Mouse (Mus musculus) fibroblast of lung, adult 2 months (primary cell): Measurements from ENCODE around the gene Tmem40.

ENCODE experiments used
- DNase-seq: peaks from one replicate; pipeline ENCODE4 v3.0.0-alpha.2; 2011; ENCODE audit warnings: low read depth

The Tmem40 gene

GRCm38 (mm10) chr6:115698699-115699098 is 63.5 kb downstream of the Tmem40 start:
- no peak for DNase-seq

GRCm38 (mm10) chr6:115697739-115698558 is 64.3 kb downstream of the Tmem40 start:
- peak; percentile 68 for DNase-seq

GRCm38 (mm10) chr6:115696707-115697215 is 65.4 kb downstream of the Tmem40 start:
- no peak for DNase-seq

GRCm38 (mm10) chr6:115695124-115695523 is 67.1 kb downstream of the Tmem40 start:
- no peak for DNase-seq

GRCm38 (mm10) chr6:115694441-115694842 is 67.8 kb downstream of the Tmem40 start:
- no peak for DNase-seq

GRCm38 (mm10) chr6:115692963-115693730 is 69.1 kb downstream of the Tmem40 start:
- DNase-seq = no peak

GRCm38 (mm10) chr6:115692163-115692950 is 69.9 kb downstream of the Tmem40 start:
- no peak for DNase-seq

GRCm38 (mm10) chr6:115690105-115690504 is 72.1 kb downstream of the Tmem40 start:
- no peak for DNase-seq

GRCm38 (mm10) chr6:115688589-115688988 is 73.6 kb downstream of the Tmem40 start:
- DNase-seq = no peak

GRCm38 (mm10) chr6:115687753-115688152 is 74.5 kb downstream of the Tmem40 start:
- DNase-seq = no peak

- DNase-seq = no peak
Observed at GRCm38 (mm10) chr6:115684851-115685646, 77.2 kb downstream of the Tmem40 start.

- no peak for DNase-seq
Observed at GRCm38 (mm10) chr6:115684271-115684670, 77.9 kb downstream of the Tmem40 start.

- no peak for DNase-seq
Observed at GRCm38 (mm10) chr6:115681066-115681465, 81.1 kb downstream of the Tmem40 start.
